Mouse (Mus musculus) olfactory bulb, adult 2 months (tissue): Measurements from ENCODE around the gene Rpl14.

Experiments
- CTCF ChIP-seq: fragments of 200-500 bp; IDR thresholded peaks from 2 replicates; pipeline ENCODE4 v1.5.1; 2012; ENCODE audit warnings: low read depth, mild to moderate bottlenecking, low read length, moderate library complexity; ENCODE audit not compliant: insufficient read depth
- POLR2A ChIP-seq: fragments of 200-500 bp; IDR thresholded peaks from 2 replicates; pipeline ENCODE4 v1.6.1; 2012; ENCODE audit warnings: mild to moderate bottlenecking, low read depth, low read length, moderate library complexity; ENCODE audit not compliant: insufficient read depth

DNA sequence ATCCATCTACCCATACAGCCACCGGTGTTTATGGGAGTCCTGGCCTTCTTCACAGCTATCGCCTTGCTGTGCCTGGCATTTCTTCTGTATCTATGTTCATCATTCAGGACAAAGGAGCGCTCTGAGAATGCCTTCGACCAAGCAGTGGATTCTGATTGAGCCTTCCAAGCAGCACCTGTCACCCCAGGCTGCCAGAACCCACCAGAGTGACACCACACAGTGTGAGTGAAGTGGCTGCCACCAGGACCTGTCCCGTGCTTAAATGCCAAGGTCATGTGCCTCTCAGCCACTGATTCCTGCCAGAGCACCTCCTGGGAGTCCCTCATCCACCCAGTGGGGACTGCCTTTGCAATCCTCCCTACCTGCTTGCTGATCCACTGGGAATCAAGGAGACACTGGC lies 4.9 kb upstream of the Rpl14 start:
- TF ChIP-seq POLR2A (no peak), CTCF (no peak)
